Mouse (Mus musculus) heart, adult 11 months (tissue): ENCODE measurements around the gene Nufip1.
"Not testable (repeated sequence)": the region's sequence is repeated elsewhere in the genome, so short reads cannot be mapped to it uniquely, and the experiment has no call there.

Source experiments
- DNase-seq: peaks from one replicate; pipeline ENCODE4 v3.0.0; 2022

Nufip1 gene

DNA sequence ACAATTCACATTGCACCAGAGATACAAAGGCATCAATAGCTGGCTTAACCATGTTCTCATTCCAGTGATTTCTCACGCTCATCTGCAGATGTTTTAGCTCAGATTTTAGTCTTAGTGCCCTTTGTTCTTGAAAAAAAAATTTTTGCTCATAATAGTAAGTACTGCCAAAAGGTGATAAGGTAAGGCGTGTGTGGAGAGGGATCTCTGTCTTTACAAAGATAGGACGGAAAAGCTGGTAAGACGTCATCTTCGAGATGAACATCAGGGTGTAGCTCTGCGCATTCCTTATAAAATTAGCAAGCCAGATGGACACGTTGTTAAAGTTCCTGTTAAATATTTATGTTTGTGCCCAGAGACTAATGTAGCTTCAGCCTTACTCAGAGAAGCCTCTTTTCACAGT is 35.2 kb downstream of the Nufip1 start:
- DNase-seq: no peak

DNA sequence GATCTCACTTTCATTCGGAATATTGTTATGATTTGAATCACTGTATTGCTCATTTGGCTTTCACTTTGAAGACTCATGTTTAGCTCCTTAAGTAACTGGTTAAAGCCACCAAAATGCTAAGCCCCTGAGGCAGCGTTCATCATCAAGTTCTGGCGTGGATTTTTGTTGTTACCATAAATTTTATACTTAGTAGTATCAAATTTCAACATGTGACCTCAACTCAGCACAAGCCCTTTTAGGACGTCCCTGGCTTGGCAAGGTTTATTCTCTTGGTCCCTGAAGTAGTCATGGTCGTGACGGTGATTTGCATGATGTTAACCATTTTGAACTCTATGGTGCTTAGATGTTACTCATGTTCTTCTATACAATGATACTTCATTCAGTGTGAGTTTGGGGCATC is 36.4 kb downstream of the Nufip1 start:
- no peak for DNase-seq

DNA sequence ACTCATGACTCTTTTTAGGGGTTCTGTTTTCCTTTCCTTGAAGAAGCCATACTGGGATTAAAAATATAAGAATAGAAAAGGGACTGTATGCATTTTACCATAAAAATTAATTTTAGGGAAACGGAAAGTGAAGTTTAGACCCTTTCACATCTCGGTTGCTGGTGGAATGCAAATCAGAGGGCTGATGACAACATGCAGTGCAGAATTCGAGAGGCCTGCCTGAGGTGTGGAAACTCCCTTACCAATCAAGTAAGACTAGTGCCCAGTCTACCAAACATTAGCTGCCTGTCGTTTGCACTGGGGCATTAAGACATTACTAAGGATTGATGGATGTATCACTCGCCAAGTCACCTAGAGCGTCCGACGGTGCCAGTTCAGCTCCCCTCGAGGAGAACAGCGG is 37.6 kb downstream of the Nufip1 start:
- DNase-seq: no peak

DNA sequence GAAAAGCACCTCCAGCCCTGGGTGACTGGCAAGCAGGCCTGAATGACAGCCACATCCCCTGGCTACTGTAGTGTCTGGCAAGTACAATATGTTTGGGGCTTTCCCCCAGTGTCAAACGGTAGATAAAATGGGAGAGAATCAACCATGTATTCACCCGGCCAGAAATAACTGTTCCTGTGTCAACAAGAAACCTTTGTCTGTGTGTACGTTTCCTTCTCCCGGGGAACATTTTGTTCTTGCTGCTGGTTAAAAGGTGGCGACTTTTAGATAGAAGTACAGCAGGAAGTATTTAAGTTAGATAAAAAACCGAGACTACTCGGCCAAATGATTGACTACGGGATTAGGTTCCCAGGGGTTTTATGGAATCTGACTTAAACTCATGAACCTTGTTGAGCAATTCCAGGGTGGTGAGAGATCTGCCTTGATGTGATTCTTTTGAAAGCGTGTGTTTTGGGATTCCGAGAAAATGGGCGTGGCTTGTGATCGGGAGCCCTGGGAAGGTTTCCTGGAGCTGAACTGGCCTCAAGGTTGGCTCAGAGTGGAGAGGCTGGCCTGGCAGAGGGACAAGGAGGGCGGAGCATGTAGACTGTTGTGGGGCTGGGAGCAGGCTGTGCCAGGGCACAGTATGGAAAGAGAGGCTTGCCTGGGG is 39.0 kb downstream of the Nufip1 start:
- DNase-seq: peak; percentile 99

DNA sequence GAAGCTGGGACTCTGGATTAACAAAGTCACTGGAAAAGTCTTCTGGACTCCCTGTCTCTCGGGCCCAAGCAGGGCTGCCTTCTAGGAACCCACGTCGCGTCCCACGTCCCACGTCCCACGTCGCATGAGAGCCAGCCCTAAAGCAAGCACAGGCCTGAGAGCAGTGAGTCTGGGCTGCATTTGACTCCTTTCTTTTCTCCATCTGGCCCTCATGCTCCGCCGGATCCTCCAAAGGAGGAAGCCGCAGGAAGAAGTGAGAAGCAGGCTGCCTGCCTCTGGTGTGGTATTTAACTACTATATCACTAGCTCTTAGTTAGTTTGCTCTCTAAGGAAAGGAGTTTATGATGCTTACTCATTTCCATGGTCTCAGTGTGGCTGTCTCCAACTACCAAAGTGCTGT is 39.8 kb downstream of the Nufip1 start:
- peak; percentile 88 for DNase-seq

DNA sequence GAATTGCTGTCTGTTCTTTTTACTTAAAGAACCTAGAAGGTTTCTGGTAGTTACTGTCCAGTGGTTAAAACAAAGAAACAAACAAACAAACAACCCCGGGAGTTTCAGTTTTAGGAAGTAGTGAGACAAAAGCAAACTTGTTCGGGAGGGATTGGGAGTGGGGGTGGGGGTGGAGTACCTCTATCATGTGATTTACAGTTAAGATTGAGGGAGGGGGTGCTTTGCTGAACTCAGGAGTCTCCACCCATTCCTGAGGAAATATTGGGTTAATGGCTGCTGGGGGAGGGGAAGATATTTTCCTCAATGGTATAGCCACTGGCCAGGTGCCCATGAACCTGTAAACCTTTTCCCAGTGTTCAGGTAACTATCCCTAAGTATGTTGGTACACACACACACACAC is 40.3 kb downstream of the Nufip1 start:
- no peak for DNase-seq

DNA sequence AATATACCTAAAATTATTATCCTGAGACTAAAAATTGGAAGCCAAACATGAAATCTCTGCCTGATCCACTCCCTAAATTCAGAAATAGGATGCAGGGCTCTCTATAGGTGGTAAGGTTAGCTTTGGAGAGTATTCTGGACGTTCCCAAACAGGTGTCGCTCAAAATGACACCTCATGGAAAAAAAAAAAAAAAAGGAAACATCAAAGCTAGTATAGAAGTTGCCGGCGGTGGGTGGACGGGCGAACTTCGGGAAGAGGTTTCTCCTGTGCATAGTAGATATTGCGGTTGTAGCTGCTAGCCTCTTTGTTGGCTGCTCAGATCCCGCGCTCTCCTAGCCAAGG is 41.1 kb downstream of the Nufip1 start:
- no peak for DNase-seq

DNA sequence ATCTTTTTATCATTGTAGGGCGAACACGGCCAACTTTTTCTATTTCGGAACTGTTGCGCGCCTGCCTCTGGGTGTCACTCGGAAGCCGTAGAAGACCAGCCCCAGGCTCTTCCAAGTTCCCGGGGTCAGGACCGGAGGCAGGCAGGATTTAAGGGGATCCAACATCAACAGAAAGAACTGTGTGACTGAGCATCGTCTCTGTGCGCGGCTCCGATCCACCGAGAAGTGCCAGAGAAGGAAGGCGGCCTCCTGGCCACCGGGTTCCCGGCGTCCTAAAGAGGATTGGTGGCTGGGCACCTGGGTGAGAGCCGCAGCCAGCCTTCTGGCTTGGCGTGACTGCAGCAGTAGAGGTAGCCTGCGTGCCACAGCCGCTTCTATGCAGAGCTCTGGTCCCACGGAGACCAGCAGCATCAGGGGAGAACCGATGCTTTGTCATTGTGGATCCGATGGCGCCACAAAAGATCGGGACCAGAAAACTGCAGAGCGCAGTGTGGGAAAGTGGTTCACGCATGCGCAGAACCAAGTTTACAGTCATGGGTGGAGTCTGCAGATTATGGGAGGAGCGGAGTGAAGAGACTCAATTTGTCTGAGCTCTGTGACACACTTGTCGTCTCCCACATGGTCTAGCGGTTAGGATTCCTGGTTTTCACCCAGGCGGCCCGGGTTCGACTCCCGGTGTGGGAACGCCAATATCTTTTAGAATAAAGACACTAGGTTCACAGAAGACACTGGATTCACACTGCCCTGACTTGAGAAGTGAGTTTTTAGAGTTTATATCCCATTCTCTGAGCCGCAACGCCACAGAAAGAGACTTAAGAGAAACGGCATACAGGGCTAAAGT is 41.7 kb downstream of the Nufip1 start:
- DNase-seq: peak; percentile 99

DNA sequence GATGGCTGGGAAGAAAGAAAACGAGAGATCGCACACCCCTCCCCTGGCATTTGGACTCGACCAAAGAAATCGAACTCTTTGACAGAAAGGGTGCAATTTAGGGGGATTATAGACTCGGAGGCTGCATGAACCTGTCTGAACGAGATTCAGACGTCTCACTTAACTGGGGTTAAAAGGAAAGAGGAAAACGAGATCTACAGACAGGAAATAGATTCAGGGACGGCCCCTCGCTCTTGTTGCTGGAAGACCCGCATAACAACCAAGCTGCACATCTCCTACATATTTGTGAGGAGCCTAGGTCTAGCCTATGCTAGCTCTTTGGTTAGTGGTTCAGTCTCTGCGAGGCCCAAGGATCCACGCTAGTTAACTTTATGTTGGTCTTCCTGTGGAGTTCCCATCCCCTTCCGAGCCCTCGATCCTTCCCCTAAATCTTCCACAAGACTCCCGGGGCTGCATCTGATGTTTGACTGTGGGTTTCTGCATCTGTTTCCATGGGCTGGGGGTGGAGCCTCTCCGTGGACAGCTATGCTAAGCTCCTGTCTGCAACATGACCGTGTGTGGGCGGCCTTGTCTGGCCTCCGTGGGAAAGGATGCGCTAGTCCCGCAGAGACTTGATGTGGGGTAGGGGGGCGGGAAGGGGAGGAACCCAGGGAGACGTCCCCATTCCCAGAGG is 42.4 kb downstream of the Nufip1 start:
- DNase-seq: peak; percentile 94

DNA sequence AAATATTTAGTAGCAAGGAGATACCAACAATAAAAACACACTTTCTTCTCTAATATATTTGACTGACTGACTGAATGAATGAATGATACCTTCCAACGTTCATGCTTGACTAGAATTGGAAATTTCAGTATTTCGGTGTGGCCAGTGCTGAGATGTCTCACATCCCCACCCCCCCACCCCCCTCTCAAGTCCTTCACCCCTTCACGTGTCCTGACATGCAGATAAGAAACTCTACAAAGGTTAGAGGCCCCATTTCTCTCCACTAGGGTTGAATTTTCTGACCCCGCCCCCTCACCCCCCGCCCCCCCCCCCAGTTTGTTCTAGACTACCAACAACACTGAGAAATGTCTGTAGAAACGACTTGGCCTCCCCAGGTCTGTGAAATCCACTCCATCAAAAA is 43.1 kb downstream of the Nufip1 start:
- DNase-seq: no peak

DNA sequence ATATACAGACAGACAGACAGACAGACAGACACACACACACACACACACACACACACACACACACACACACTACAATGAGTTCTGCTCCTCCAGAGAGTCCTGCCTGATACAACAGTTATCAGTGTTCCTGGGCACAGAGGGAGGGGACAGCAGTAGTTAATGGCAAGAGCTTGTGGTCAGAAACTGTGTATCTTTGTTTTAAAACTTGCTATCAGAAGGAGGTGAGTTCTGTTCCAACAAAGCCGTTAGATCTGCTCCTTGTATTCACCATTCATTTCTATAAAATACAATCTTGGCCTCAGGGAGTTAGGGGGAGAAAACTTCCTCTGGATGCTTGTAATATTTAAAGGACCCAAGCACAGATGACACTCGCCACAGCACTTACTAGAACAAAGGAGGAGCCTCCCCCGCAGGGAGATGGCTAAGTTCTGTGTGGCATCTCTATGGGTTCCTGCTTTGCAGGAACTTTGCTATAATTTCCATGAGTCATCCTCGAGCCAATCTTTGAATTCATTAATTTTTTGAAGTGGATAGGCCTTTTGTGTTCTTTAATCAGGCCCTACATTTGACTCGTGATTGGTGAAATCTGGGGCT is 47.6 kb downstream of the Nufip1 start:
- DNase-seq: no peak

DNA sequence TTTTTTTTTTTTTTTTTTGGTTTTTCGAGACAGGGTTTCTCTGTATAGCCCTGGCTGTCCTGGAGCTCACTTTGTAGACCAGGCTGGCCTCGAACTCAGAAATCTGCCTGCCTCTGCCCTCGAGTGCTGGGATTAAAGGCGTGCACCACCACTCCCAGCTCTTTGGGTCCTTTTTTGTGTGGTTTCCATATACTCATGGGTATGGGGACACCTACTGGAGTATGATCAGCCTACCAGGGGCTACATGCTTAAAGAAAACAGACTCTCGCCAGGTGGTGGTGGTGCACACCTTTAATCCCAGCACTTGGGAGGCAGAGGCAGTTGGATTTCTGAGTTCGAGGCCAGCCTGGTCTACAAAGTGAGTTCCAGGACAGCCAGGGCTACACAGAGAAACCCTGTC is 49.9 kb downstream of the Nufip1 start:
- not testable (repeated sequence) for DNase-seq

DNA sequence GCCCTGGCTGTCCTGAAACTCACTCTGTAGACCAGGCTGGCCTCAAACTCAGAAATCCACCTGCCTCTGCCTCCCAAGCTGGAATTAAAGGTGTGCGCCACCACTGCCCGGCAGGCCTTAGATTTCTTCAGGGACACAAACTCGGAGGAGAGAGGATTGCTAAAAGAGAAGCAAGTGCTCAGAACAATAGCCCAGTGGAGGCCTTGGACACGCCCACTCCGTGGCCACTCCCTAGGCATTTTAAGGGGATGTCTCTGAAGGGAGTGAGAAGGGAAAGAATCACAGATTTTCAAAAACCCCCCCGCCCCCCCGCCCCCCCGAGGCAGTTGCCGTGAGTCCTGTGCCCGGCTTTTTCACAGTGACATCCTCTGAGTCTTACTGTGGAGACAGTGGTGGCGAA is 53.5 kb downstream of the Nufip1 start:
- no peak for DNase-seq

DNA sequence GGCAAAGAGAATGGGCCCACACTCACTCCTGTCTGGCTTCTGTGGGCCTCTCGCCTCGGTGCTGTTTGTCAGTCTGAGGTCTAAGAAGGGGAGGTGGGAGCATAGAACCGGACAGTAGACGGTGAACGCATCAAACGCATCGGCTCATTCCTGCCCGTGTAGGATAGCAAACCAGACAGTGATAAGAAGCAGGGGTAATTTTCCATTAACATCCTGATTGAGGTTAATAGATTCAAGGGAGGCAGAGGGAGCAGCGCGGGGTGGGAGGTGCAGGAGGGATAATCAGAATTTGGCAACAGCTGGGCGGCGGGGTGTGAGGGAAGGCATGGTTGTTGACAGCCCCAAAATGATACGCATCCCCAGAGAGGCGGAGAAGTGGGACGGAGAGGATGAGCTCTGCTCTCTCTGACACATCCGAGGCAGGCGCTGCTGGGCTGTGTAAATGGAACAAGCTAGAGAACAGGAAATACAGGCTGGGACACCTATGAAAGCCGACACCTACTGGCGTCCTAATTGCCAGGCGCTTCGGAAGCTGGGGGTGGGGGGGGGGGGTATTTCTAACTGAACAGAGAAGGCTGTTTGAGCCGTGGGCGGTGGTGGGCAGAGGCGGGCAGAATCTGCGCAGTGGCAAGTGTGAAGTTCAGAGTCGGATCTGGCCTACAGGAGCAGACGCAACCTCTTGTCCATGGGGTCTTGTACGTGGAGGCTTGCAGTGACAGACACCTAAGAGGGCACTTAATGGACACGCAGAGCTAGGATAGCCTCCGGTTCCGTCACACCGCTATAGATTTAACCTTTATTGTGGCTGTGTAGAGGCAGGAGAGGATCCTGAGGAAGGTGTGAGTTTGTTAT is 54.4 kb downstream of the Nufip1 start:
- DNase-seq: no peak

DNA sequence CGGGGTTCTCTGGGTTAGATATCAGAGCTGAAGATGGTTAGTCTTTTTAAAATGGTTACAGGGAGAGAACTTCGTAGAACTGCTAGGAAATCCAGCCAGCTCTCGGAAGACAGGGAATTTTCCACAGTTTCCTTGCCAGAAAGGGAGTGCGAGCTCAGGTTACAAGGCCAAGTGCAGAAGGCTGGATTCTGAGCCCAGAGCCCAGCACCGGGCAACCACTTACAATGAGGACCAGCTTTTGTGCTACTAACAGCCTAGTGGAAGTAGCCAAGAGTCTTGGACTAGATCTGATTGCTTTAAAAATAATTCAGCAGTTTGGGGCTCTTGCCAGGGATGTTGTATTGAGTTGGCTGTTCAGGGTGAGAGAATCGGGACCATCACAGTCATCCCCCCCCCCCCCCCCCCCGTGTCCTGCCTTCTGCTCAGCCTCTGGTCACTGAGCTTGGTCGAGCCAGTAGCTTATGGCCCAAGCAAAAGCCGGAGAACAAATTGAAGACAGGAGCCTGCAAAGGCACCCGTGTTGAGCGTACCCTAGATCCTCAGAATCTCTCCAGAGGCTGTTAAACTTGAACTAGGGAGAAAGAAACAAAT is 59.3 kb downstream of the Nufip1 start:
- no peak for DNase-seq

DNA sequence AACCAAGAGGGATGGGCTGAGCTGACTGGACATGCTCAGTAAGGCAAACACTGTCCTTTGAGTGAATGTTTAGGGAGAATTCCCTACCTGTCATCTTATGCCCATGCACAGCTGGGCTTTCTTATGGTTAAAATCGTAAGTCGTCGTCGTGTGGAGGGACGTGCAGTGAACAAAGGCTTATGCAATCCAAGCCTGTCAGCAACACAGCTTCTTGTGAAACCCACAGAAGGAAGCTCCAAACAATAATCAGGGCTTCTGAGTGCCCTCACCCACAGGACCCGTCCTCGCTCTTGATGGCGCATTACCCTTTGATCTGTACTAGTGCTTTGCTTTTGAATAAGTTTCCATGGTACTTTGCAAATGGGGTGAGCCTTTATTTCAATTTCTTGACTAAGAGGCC is 60.6 kb downstream of the Nufip1 start:
- DNase-seq: no peak

DNA sequence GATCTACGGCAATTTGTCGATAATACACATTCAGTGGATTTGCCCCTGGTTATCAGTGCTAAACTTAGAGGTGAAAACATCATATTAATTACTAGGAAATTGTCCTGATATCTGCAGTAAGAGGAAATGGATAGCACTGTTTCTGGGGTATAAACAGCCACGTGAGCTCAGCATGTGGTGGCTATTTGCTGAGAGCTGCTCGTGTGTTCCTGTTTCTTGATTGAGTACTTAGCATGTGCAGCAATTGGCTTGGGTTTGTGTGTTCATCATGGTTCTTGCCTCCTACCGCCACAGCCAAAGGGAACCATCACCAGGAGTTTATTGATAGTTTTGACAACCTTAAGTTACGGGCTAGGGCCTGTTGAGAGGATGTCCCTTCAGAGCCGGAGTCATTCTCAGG is 63.6 kb downstream of the Nufip1 start:
- no peak for DNase-seq

DNA sequence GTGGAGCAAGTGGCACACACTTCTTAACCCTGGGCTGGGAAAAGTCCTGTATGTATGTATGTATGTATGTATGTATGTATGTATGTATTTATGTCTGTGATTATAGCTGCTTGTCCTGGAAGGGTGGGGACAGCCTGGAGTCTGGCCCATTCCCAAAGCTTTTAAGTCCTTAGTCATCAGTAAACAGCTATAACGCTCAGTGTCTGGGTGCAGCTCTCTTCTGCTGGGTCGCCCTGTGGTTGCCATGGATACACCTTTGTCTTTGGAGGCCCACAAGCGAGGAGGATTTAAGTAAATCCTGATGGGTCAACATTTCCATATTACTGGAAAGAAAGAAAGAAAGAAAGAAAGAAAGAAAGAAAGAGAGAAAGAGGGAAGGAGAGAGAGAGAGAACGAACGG is 65.1 kb downstream of the Nufip1 start:
- DNase-seq: no peak

DNA sequence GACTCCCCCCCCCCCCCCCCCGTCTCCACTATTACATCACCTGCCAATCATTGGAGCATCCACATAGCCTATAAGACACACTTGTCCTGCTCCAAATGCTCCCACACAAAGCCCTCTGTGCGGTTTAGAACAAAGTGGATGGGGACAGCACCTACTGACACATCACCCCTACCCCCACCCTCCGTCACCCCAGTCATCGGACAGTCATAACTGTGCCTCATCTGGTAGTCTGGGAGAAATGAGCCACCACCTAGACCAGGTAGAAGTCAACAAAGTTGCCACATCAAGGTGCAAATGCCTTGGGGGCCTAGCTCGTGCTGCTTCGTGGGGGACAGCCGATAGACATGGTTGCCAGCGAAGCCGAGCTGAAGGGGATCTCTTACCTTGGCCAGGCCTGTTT is 66.5 kb downstream of the Nufip1 start:
- no peak for DNase-seq

DNA sequence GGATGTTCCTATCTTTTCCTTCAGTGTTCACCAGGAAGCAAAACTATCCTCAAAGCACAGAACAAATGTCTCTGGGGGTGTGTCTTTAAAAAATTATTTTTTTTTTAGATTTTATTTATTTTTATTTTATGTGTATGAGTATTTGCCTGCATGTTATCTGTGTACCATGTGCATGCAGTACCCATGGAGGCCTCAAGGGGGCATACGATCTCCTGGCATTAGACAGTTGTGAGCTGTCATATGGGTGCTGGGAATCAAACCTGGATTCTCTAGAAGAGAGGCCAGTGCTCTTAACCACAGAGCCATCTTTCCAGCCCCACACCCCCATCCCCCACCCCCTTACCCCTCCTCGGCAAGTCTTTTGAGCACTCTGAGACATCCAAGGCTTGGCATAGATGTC is 67.8 kb downstream of the Nufip1 start:
- no peak for DNase-seq

DNA sequence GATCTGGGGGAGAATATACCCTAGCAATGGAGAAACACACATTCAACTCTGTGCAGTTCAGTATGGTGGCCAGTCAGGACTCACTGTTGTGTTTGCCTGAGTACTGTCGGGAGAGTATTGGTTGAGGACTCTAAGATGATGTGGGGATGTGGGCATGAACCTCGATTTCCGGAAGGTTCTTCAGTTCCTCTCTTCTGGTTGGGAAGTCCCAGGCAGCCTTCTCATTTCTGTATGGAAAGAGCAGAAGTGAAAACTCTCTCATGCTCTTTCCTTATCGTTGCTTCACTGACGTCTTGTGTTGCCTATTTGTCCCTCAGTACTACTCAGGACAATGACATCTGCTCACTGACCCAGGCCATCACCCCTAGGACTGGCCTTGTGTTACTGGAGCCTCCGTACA is 68.7 kb downstream of the Nufip1 start:
- DNase-seq: peak; percentile 94

DNA sequence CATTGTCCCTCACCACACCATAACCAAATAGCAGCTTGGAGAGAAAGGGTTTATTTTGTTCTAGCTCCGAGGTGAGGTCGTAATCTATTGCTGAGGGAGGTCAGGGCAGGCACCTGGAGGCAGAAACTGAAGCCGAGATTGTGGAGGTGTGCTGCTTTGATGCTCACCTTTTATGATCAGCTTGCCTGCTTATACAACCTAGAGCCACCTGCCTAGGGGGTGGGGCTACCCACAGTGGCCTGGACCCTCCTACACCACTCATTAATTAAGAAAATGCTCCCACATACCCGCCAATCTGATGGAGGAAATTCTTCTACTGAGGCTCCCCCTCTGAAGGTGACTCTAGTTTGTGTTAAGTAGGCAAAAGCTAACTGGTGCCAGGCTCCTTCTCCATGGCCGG is 74.7 kb downstream of the Nufip1 start:
- no peak for DNase-seq

DNA sequence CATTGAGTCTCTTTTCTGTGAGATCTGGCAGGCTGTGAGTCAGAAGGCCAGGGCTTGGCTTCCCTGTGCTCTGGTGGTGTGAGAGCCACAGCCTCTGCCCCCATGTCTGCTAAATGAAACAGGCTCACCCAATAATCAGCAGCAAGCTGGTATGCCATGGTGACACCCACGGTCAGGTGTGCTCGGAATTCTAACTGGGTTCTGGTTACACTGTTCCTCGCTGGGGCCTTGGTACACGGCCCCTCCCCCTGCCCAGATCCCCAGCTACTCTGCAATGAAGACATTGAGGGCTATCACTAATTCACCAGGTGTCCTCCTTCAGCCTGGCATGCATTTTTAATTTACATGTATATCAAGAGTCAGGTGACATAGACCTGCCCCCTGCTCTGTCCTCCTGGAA is 75.6 kb downstream of the Nufip1 start:
- DNase-seq: no peak
